Mouse (Mus musculus) forebrain, embryonic 14.5 days (tissue): ENCODE data around the gene Vopp1. TPM values are rescaled to one million over a fixed set of nuclear protein-coding genes. Genes with fewer than 3 reads are reported as not detected.

Source experiments
- ATAC-seq: fragments of 200-750 bp; cut with Nextera tagmentation; 2 replicates; pipeline ENCODE4 v1.8.0; 2017; ENCODE audit warnings: mild to moderate bottlenecking, moderate library complexity
- DNase-seq: peaks from one replicate; pipeline ENCODE4 v3.0.0-alpha.2; 2015; ENCODE audit warnings: low spot score
- H3K27ac ChIP-seq: fragments of 300-500 bp; sonication (generic); 2 replicates; pipeline ENCODE4 v1.5.1; 2014; ENCODE audit warnings: low read depth, mild to moderate bottlenecking, control low read depth, low read length, moderate library complexity
- H3K27me3 ChIP-seq: fragments of 300-500 bp; sonication (generic); replicated peaks from 2 replicates; pipeline ENCODE4 v1.6.1; 2014; ENCODE audit warnings: low read length, control low read depth, mixed read lengths; ENCODE audit not compliant: control insufficient read depth, insufficient read depth
- H3K36me3 ChIP-seq: fragments of 300-500 bp; sonication (generic); 2 replicates; pipeline ENCODE4 v1.6.1; 2014; ENCODE audit warnings: low read length, control low read depth; ENCODE audit not compliant: control insufficient read depth, insufficient read depth
- H3K4me1 ChIP-seq: fragments of 300-500 bp; sonication (generic); 2 replicates; pipeline ENCODE4 v1.6.1; 2014; ENCODE audit warnings: antibody characterized with exemption, low read length, control low read depth; ENCODE audit not compliant: control insufficient read depth, insufficient read depth
- H3K4me2 ChIP-seq: fragments of 300-500 bp; sonication (generic); 2 replicates; pipeline ENCODE4 v1.6.1; 2014; ENCODE audit warnings: mild to moderate bottlenecking, control low read depth, low read length
- H3K4me3 ChIP-seq: fragments of 300-500 bp; sonication (generic); 2 replicates; pipeline ENCODE4 v1.5.1; 2014; ENCODE audit warnings: low read depth, low read length, control low read depth
- H3K9ac ChIP-seq: fragments of 300-500 bp; sonication (generic); 2 replicates; pipeline ENCODE4 v1.6.1; 2014; ENCODE audit warnings: mild to moderate bottlenecking, low read length, control low read depth, moderate library complexity
- H3K9me3 ChIP-seq: fragments of 300-500 bp; sonication (generic); replicated peaks from 2 replicates; pipeline ENCODE4 v1.6.1; 2016; ENCODE audit warnings: low read length, control low read depth, mixed read lengths; ENCODE audit not compliant: control insufficient read depth
- WGBS: fragments of 180-500 bp; shearing (Covaris S2); extraction: QIAGEN DNeasy Blood & Tissue Kit; methylation state at CpG from one replicate; pipeline ENCODE4 v1.1.7; 2014; 5-methylcytosine and 5-hydroxymethylcytosine counted together
- polyA plus RNA-seq: library from polyadenylated mRNA; unstranded; fragments of >200 nt; fragmentation: Nextera tagmentation; extraction: Ambion mirVana; gene quantifications from 2 replicates; pipeline ENCODE4 v1.2.1, GENCODE M21; 2014

Vopp1 gene
- polyA plus RNA-seq, 1 experiment from 2014 or later, result 81.3 TPM

DNA sequence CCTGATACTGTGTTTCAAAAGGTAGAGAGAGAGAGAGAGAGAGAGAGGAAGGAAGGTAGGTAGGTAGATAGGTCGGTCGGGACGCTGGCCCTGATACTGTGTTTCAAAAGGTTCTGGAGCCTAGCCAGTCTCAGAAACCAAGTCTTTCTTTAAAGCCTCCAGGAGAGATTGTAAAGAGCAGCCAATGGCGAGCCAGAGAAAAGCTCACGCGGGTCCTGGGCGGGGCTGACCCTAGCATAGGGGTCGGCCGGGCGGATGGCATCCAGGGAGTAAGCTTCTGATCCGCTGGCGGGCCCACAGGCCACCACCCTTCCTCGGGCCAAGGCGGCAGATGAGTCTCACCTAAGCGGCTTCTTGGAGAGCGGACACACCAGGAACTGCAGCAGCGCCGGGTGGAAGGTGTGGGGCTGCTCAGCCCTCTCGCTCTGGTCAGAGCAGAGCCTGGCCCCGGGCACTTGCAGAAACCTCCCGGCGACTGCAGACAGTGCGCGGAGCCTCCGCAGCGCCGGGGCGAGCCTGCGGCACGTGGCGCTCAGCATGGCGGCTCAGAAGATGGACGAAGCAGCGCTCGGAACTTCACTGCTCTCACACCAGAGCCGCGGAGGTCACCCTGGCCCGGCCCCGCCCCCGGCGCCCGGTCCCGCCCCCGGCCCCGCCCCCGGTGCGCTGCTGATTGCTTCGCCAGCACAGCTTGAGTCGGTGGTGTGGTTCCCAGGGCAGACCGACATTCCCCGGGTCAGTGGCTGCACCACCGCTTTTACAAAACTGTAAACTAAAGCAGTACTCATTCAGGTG is 133.3 kb downstream of the Vopp1 start, which contains the start of gene Pyurf:
TSS of gene Pyurf (minus strand) at position 612 of the 795 bp plus-strand sequence.
- ATAC-seq, result peak; percentile 96
- Histone ChIP-seq H3K27ac (peak within 1 kb of the TSS; percentile 80), H3K9me3 (no peaks in the 10 kb centered on the region), H3K36me3 (no peaks in the 10 kb centered on the region; the same call in 1 of the 2 replicates), H3K4me2 (peak within 1 kb of the TSS; percentile 72), H3K9ac (peak within 1 kb of the TSS; percentile 83), H3K4me3 (peak within 1 kb of the TSS; percentile 78), H3K4me1 (no peaks in the 10 kb centered on the region), H3K27me3 (no peaks in the 10 kb centered on the region)
- peak; percentile 89 for DNase-seq
- WGBS, result under 1% methylated on average over 52 of the region's 52 CpGs

DNA sequence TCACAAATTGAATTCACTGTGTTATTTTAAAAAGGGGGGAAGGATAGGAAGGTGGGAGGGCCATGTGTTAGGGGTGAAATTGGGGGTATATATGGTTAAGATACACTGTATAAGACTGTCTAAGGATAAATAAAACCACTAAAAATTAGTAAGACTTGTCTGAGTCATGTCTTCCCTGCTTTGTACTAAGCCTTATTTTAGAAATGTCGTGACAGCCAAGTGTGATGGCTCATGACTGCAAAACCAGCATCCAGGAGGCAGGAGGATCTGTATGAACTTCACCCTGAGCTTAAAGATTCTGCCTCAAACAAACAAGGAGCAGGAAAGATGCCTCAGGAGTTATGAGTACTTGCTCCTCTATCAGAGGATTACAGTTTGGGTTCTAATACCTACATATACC is 140.8 kb downstream of the Vopp1 start:
- Histone ChIP-seq H3K9me3 (no peaks in the 10 kb centered on the region), H3K4me1 (no peaks in the 10 kb centered on the region), H3K27me3 (no peaks in the 10 kb centered on the region), H3K27ac (no peak overlapping the region), H3K9ac (no peak overlapping the region), H3K4me3 (no peak overlapping the region), H3K4me2 (no peak overlapping the region), H3K36me3 (no peaks in the 10 kb centered on the region; the same call in 1 of the 2 replicates)
- no peak for ATAC-seq
- 89% methylated on average over 1 of the region's 1 CpGs for WGBS
- DNase-seq, result no peak

Other genes with a start within 250 kb of the Vopp1 start
- 1.4 and 1.5 TPM in 2 replicates for gene Herc6, start 244.2 kb downstream of the Vopp1 start, polyA plus RNA-seq
- gene Pyurf, start 133.1 kb downstream of the Vopp1 start, polyA plus RNA-seq, result 11.3 and 12.2 TPM in 2 replicates
- 71.7 and 83.9 TPM in 2 replicates for gene Lancl2, start 122.6 kb downstream of the Vopp1 start, polyA plus RNA-seq
- gene Vmn1r21, start 25.2 kb upstream of the Vopp1 start, polyA plus RNA-seq, result not detected in 2 replicates
- not detected in 2 replicates for gene Vmn1r22, start 82.9 kb upstream of the Vopp1 start, polyA plus RNA-seq
- not detected in 2 replicates for gene Vmn1r23, start 101.7 kb upstream of the Vopp1 start, polyA plus RNA-seq
- gene Vmn1r24, start 136.3 kb upstream of the Vopp1 start, polyA plus RNA-seq, result not detected in 2 replicates
- gene Vmn1r25, start 155.7 kb upstream of the Vopp1 start, polyA plus RNA-seq, result not detected in 2 replicates
- gene Vmn1r26, start 190.0 kb upstream of the Vopp1 start, polyA plus RNA-seq, result not detected in 2 replicates